Mouse (Mus musculus) embryonic facial prominence, embryonic 13.5 days (tissue): ENCODE measurements at regions not wholly inside any gene's neighbourhood (a gene's known extent, or its start where the extent isn't known, plus 50 kb on each side); places are given as distances from the start of the nearest gene placed in this dataset.

Experiments used
- ATAC-seq: fragments of 200-750 bp; cut with Nextera tagmentation; 2 replicates; pipeline ENCODE4 v1.8.0; 2017; ENCODE audit warnings: low read depth; ENCODE audit not compliant: insufficient number of reproducible peaks, insufficient read depth, low FRiP score, low TSS enrichment
- H3K27ac ChIP-seq: fragments of 300-500 bp; sonication (generic); 2 replicates; pipeline ENCODE4 v1.5.1; 2015; ENCODE audit warnings: moderate library complexity, mild to moderate bottlenecking, inconsistent platforms
- H3K27me3 ChIP-seq: fragments of 300-500 bp; sonication (generic); 2 replicates; pipeline ENCODE4 v1.6.1; 2015; ENCODE audit warnings: mild to moderate bottlenecking, inconsistent platforms
- H3K36me3 ChIP-seq: fragments of 300-500 bp; sonication (generic); 2 replicates; pipeline ENCODE4 v1.6.1; 2015; ENCODE audit warnings: mild to moderate bottlenecking, inconsistent platforms
- H3K4me1 ChIP-seq: fragments of 300-500 bp; sonication (generic); 2 replicates; pipeline ENCODE4 v1.6.1; 2015; ENCODE audit warnings: inconsistent platforms
- H3K4me2 ChIP-seq: fragments of 300-500 bp; sonication (generic); 2 replicates; pipeline ENCODE4 v1.6.1; 2015; ENCODE audit warnings: moderate library complexity, mild to moderate bottlenecking, inconsistent platforms
- H3K4me3 ChIP-seq: fragments of 300-500 bp; sonication (generic); 2 replicates; pipeline ENCODE4 v1.5.1; 2015; ENCODE audit warnings: mild to moderate bottlenecking, inconsistent platforms
- H3K9ac ChIP-seq: fragments of 300-500 bp; sonication (generic); 2 replicates; pipeline ENCODE4 v1.6.1; 2015; ENCODE audit warnings: mild to moderate bottlenecking, inconsistent platforms
- H3K9me3 ChIP-seq: fragments of 300-500 bp; sonication (generic); 2 replicates; pipeline ENCODE4 v1.6.1; 2016; ENCODE audit warnings: inconsistent platforms
- WGBS: fragments of 180-500 bp; shearing (Covaris S2); methylation state at CpG from one replicate; pipeline ENCODE4 v1.1.7; 2015; ENCODE audit warnings: mixed read lengths; 5-methylcytosine and 5-hydroxymethylcytosine counted together

- Histone ChIP-seq H3K9me3 (no peaks in the 10 kb centered on the region), H3K36me3 (no peaks in the 10 kb centered on the region), H3K4me2 (no peak overlapping the region), H3K27ac (no peak overlapping the region), H3K27me3 (peaks cover 3% of the 10 kb centered on the region; the same call in 1 of the 2 replicates), H3K9ac (no peak overlapping the region), H3K4me3 (no peak overlapping the region), H3K4me1 (peaks cover 5% of the 10 kb centered on the region; the same call in 1 of the 2 replicates)
- WGBS: 82% methylated on average over 6 of the region's 6 CpGs
- no peak for ATAC-seq
These were observed 198.5 kb downstream of the Dad1 start for GRCm38 (mm10) chr14:54055390-54055789.

- no peak overlapping the region for H3K4me3 ChIP-seq
- H3K27ac ChIP-seq: no peak overlapping the region
- H3K4me2 ChIP-seq: no peak overlapping the region
- 96% methylated on average over 2 of the region's 2 CpGs for WGBS
- H3K27me3 ChIP-seq: no peaks in the 10 kb centered on the region
- no peaks in the 10 kb centered on the region for H3K36me3 ChIP-seq
- no peak overlapping the region for H3K9ac ChIP-seq
- no peak for ATAC-seq
- no peaks in the 10 kb centered on the region for H3K9me3 ChIP-seq
- H3K4me1 ChIP-seq: no peaks in the 10 kb centered on the region
These were observed 211.6 kb downstream of the Dad1 start for GRCm38 (mm10) chr14:54042286-54042685.

- no peak overlapping the region for H3K4me3 ChIP-seq
- 65% methylated on average over 2 of the region's 2 CpGs for WGBS
- no peaks in the 10 kb centered on the region for H3K9me3 ChIP-seq
- ATAC-seq: no peak
- no peaks in the 10 kb centered on the region for H3K4me1 ChIP-seq
- H3K36me3 ChIP-seq: no peaks in the 10 kb centered on the region
- no peak overlapping the region for H3K4me2 ChIP-seq
- no peaks in the 10 kb centered on the region for H3K27me3 ChIP-seq
- H3K9ac ChIP-seq: no peak overlapping the region
- H3K27ac ChIP-seq: no peak overlapping the region
These were observed 213.3 kb downstream of the Dad1 start for GRCm38 (mm10) chr14:54040644-54041043.

GRCm38 (mm10) chr14:54034516-54034915 is 219.4 kb downstream of the Dad1 start:
- no peak overlapping the region for H3K4me3 ChIP-seq
- ATAC-seq: no peak
- no peak overlapping the region for H3K4me2 ChIP-seq
- no peak overlapping the region for H3K9ac ChIP-seq
- 78% methylated on average over 2 of the region's 2 CpGs for WGBS
- H3K27me3 ChIP-seq: no peaks in the 10 kb centered on the region; the same call in 1 of the 2 replicates
- no peak overlapping the region for H3K27ac ChIP-seq
- H3K9me3 ChIP-seq: no peaks in the 10 kb centered on the region
- H3K4me1 ChIP-seq: no peaks in the 10 kb centered on the region
- no peaks in the 10 kb centered on the region for H3K36me3 ChIP-seq

- Histone ChIP-seq H3K9ac (no peak overlapping the region), H3K4me1 (no peaks in the 10 kb centered on the region), H3K27me3 (no peaks in the 10 kb centered on the region), H3K4me3 (no peak overlapping the region), H3K27ac (no peak overlapping the region), H3K36me3 (no peaks in the 10 kb centered on the region), H3K9me3 (no peaks in the 10 kb centered on the region), H3K4me2 (no peak overlapping the region)
- ATAC-seq: no peak
- WGBS: 70% methylated on average over 4 of the region's 4 CpGs
These were observed 230.4 kb downstream of the Dad1 start for GRCm38 (mm10) chr14:54023552-54023951.

GRCm38 (mm10) chr14:54021443-54021842 is 232.5 kb downstream of the Dad1 start:
- Histone ChIP-seq H3K27ac (no peak overlapping the region), H3K4me3 (no peak overlapping the region), H3K4me2 (no peak overlapping the region), H3K27me3 (no peaks in the 10 kb centered on the region), H3K9me3 (no peaks in the 10 kb centered on the region), H3K4me1 (no peaks in the 10 kb centered on the region), H3K9ac (no peak overlapping the region), H3K36me3 (no peaks in the 10 kb centered on the region)
- ATAC-seq: no peak
- 85% methylated on average over 6 of the region's 6 CpGs for WGBS

- Histone ChIP-seq H3K4me2 (peak overlapping the region; percentile 5; the same call in 1 of the 2 replicates), H3K27me3 (no peaks in the 10 kb centered on the region), H3K27ac (no peak overlapping the region), H3K9me3 (no peaks in the 10 kb centered on the region), H3K9ac (no peak overlapping the region), H3K4me1 (peaks cover 5% of the 10 kb centered on the region), H3K36me3 (no peaks in the 10 kb centered on the region), H3K4me3 (no peak overlapping the region)
- ATAC-seq: no peak
- WGBS: 61% methylated on average over 10 of the region's 10 CpGs
These were observed 239.3 kb downstream of the Dad1 start for GRCm38 (mm10) chr14:54014628-54015027.

GRCm38 (mm10) chr14:54002083-54002482 is 251.8 kb downstream of the Dad1 start:
- H3K9ac ChIP-seq: no peak overlapping the region
- H3K27ac ChIP-seq: no peak overlapping the region
- H3K36me3 ChIP-seq: no peaks in the 10 kb centered on the region
- H3K4me2 ChIP-seq: no peak overlapping the region
- no peak for ATAC-seq
- no peak overlapping the region for H3K4me3 ChIP-seq
- H3K4me1 ChIP-seq: no peaks in the 10 kb centered on the region
- H3K27me3 ChIP-seq: no peaks in the 10 kb centered on the region
- WGBS: 79% methylated on average over 1 of the region's 1 CpGs
- H3K9me3 ChIP-seq: no peaks in the 10 kb centered on the region

- no peak for ATAC-seq
These were observed 253.4 kb downstream of the Dad1 start for GRCm38 (mm10) chr14:54000527-54000926.

GRCm38 (mm10) chr14:53993427-53993826 is 260.5 kb downstream of the Dad1 start:
- H3K9ac ChIP-seq: 0 out of 2 replicates have a peak overlapping the region, but pooled peaks have one; percentile 27
- H3K4me1 ChIP-seq: 0 out of 2 replicates have a peak, but pooled peaks cover 8% of the 10 kb centered on the region
- H3K4me3 ChIP-seq: no peak overlapping the region
- no peaks in the 10 kb centered on the region for H3K27me3 ChIP-seq
- H3K9me3 ChIP-seq: no peaks in the 10 kb centered on the region
- no peaks in the 10 kb centered on the region for H3K36me3 ChIP-seq
- H3K4me2 ChIP-seq: no peak overlapping the region
- H3K27ac ChIP-seq: no peak overlapping the region
- no peak for ATAC-seq
- WGBS: 62% methylated on average over 2 of the region's 2 CpGs

More at GRCm38 (mm10) chr14:54000527-54000926, 253.4 kb downstream of the Dad1 start:
- no peaks in the 10 kb centered on the region for H3K36me3 ChIP-seq
- 80% methylated on average over 5 of the region's 5 CpGs for WGBS
- no peak overlapping the region for H3K4me3 ChIP-seq
- no peaks in the 10 kb centered on the region for H3K27me3 ChIP-seq
- no peaks in the 10 kb centered on the region for H3K4me1 ChIP-seq
- no peak overlapping the region for H3K9ac ChIP-seq
- H3K27ac ChIP-seq: no peak overlapping the region
- no peak overlapping the region for H3K4me2 ChIP-seq
- no peaks in the 10 kb centered on the region for H3K9me3 ChIP-seq

GRCm38 (mm10) chr14:53992712-53993286 is 261.1 kb downstream of the Dad1 start:
- H3K4me1 ChIP-seq: 0 out of 2 replicates have a peak, but pooled peaks cover 8% of the 10 kb centered on the region
- no peaks in the 10 kb centered on the region for H3K27me3 ChIP-seq
- no peak overlapping the region for H3K9ac ChIP-seq
- no peaks in the 10 kb centered on the region for H3K9me3 ChIP-seq
- H3K4me2 ChIP-seq: no peak overlapping the region
- no peak overlapping the region for H3K27ac ChIP-seq
- 45% methylated on average over 11 of the region's 11 CpGs for whole genome bisulfite sequencing
- H3K4me3 ChIP-seq: no peak overlapping the region
- no peak for ATAC-seq
- H3K36me3 ChIP-seq: no peaks in the 10 kb centered on the region

- no peak for ATAC-seq
- Histone ChIP-seq H3K4me3 (no peak overlapping the region), H3K9me3 (no peaks in the 10 kb centered on the region), H3K27me3 (no peaks in the 10 kb centered on the region), H3K9ac (no peak overlapping the region), H3K27ac (no peak overlapping the region), H3K36me3 (no peaks in the 10 kb centered on the region), H3K4me2 (no peak overlapping the region), H3K4me1 (0 out of 2 replicates have a peak, but pooled peaks cover 8% of the 10 kb centered on the region)
- 63% methylated on average over 4 of the region's 4 CpGs for WGBS
These were observed 262.5 kb downstream of the Dad1 start for GRCm38 (mm10) chr14:53991390-53991789.
